Mouse (Mus musculus) ES-E14 (cell line): ENCODE measurements around the gene Wnt2b. TPM values are rescaled to one million over a fixed set of nuclear protein-coding genes. Genes with fewer than 3 reads are reported as not detected.

Source experiments
- DNase-seq: peaks from one replicate; pipeline ENCODE4 v3.0.0-alpha.2; 2013; ENCODE audit warnings: low read depth, low spot score
- H3K27ac ChIP-seq: 2 replicates; pipeline ENCODE4 v1.5.1; 2012; ENCODE audit warnings: low read depth, mild to moderate bottlenecking, low read length, moderate library complexity, mixed read lengths; ENCODE audit not compliant: poor library complexity, insufficient read depth, severe bottlenecking
- H3K36me3 ChIP-seq: 2 replicates; pipeline ENCODE4 v1.6.1; 2012; ENCODE audit warnings: mild to moderate bottlenecking, low read length, moderate library complexity, mixed read lengths; ENCODE audit not compliant: control insufficient read depth, poor library complexity, insufficient read depth, severe bottlenecking
- H3K4me1 ChIP-seq, 2 experiments: fragments of 150-350 bp in 1 of 2; sonication (generic) in 1 of 2; 2 replicates each; pipeline ENCODE4 v1.6.1; 2012; ENCODE audit warnings: low read length in 2 of 2, mild to moderate bottlenecking in 1 of 2, mixed read lengths in 1 of 2; ENCODE audit not compliant: control insufficient read depth in 2 of 2, insufficient read depth in 2 of 2, poor library complexity in 1 of 2
- H3K4me3 ChIP-seq, 2 experiments: fragments of 150-350 bp in 1 of 2; sonication (generic) in 1 of 2; 2 replicates each; pipeline ENCODE4 v1.5.1; 2012; ENCODE audit warnings: low read length in 2 of 2, low read depth in 1 of 2, mild to moderate bottlenecking in 1 of 2, mixed read lengths in 1 of 2; ENCODE audit not compliant: insufficient read depth in 1 of 2, poor library complexity in 1 of 2, severe bottlenecking in 1 of 2
- H3K9ac ChIP-seq: 2 replicates; pipeline ENCODE4 v1.6.1; 2012; ENCODE audit warnings: low read depth, mild to moderate bottlenecking, low read length, mixed read lengths; ENCODE audit not compliant: poor library complexity, insufficient read depth, severe bottlenecking
- H3K9me3 ChIP-seq: fragments of 150-350 bp; sonication (generic); 2 replicates; pipeline ENCODE4 v1.6.1; 2012; ENCODE audit warnings: low read depth, mild to moderate bottlenecking, low read length; ENCODE audit not compliant: control insufficient read depth, insufficient read depth
- CHD2 ChIP-seq: IDR thresholded peaks from 2 replicates; pipeline ENCODE4 v1.6.1; 2014; ENCODE audit warnings: mild to moderate bottlenecking, low read depth, low read length, inconsistent platforms
- HCFC1 ChIP-seq: IDR thresholded peaks from 2 replicates; pipeline ENCODE4 v1.6.1; 2012; ENCODE audit warnings: low read length, inconsistent platforms, borderline replicate concordance; ENCODE audit not compliant: insufficient read depth
- MAFK ChIP-seq: IDR thresholded peaks from 2 replicates; pipeline ENCODE4 v1.6.1; 2014; ENCODE audit warnings: mild to moderate bottlenecking, low read depth, low read length, inconsistent platforms; ENCODE audit not compliant: insufficient read depth
- ZC3H11A ChIP-seq: IDR thresholded peaks from 2 replicates; pipeline ENCODE4 v1.6.1; 2012; ENCODE audit warnings: low read depth, mild to moderate bottlenecking, inconsistent platforms, low read length, borderline replicate concordance
- ZNF384 ChIP-seq: IDR thresholded peaks from 2 replicates; pipeline ENCODE4 v1.6.1; 2012; ENCODE audit warnings: low read depth, low read length, inconsistent platforms
- in situ Hi-C, 2 experiments: fragments of 600-800 bp; cut with MboI; formaldehyde crosslinking; loops; one replicate each; pipeline ENCODE4 v1.15.1; 2025; ENCODE audit warnings: low sequenced_read_pairs in 2 of 2, inconsistent platforms in 1 of 2; ENCODE audit not compliant: unreplicated experiment in 2 of 2
- total RNA-seq: library from RNA; depleted of rRNA; stranded (reverse); fragments of 300-350 nt; gene quantifications from 2 replicates; pipeline ENCODE4 v1.2.3, GENCODE M21; 2012

Gene Wnt2b
- total RNA-seq, 1 experiment = 1.1 TPM

GRCm38 (mm10) chr3:104965991-104966554 lies 4.4 kb upstream of the Wnt2b start:
- Histone ChIP-seq H3K27ac (no peak overlapping the region), H3K9me3 (no peaks in the 10 kb centered on the region), H3K4me1 (peaks cover 0 to 6% of the 10 kb centered on the region in 2 experiments; a peak in 1 of 4 replicates), H3K36me3 (no peaks in the 10 kb centered on the region), H3K4me3 (no peak overlapping the region), H3K9ac (no peak overlapping the region)
- no peak for TF ChIP-seq ZC3H11A
- TF ChIP-seq CHD2 = no peak
- no peak for TF ChIP-seq ZNF384
- no peak for TF ChIP-seq MAFK
- no peak for TF ChIP-seq HCFC1
- in situ Hi-C loops = no loop called here
- no peak for DNase-seq

- H3K9me3 ChIP-seq = no peaks in the 10 kb centered on the region
- no peak overlapping the region for H3K9ac ChIP-seq
- no peaks in the 10 kb centered on the region for H3K36me3 ChIP-seq
- in situ Hi-C loops = no loop called here
- no peak for TF ChIP-seq MAFK
- TF ChIP-seq ZC3H11A = no peak
- TF ChIP-seq HCFC1 = no peak
- TF ChIP-seq ZNF384 = no peak
- TF ChIP-seq CHD2 = no peak
- H3K27ac ChIP-seq = no peak overlapping the region
- no peak overlapping the region for H3K4me3 ChIP-seq
- DNase-seq = no peak
- H3K4me1 ChIP-seq = peaks cover 0 to 6% of the 10 kb centered on the region in 2 experiments; a peak in 1 of 4 replicates
These were observed 3.5 kb upstream of the Wnt2b start for GRCm38 (mm10) chr3:104965070-104965855.

GRCm38 (mm10) chr3:104963331-104964276 lies 1.9 kb upstream of the Wnt2b start:
- H3K36me3 ChIP-seq = no peaks in the 10 kb centered on the region
- no peak for DNase-seq
- peaks cover 0 to 6% of the 10 kb centered on the region in 2 experiments; a peak in 1 of 4 replicates for H3K4me1 ChIP-seq
- no peak for TF ChIP-seq CHD2
- TF ChIP-seq ZC3H11A = no peak
- no peak for TF ChIP-seq HCFC1
- no peak for TF ChIP-seq ZNF384
- no peak for TF ChIP-seq MAFK
- no peak overlapping the region for H3K4me3 ChIP-seq
- no peak overlapping the region for H3K9ac ChIP-seq
- H3K27ac ChIP-seq = no peak overlapping the region
- in situ Hi-C loops = no loop called here
- H3K9me3 ChIP-seq = no peaks in the 10 kb centered on the region

GRCm38 (mm10) chr3:104962866-104963265 lies 1.1 kb upstream of the Wnt2b start:
- Histone ChIP-seq H3K4me1 (peaks cover 0 to 6% of the 10 kb centered on the region in 2 experiments; a peak in 1 of 4 replicates), H3K27ac (no peak overlapping the region), H3K4me3 (no peak overlapping the region), H3K36me3 (no peaks in the 10 kb centered on the region), H3K9ac (no peak overlapping the region), H3K9me3 (no peaks in the 10 kb centered on the region)
- in situ Hi-C loops = no loop called here
- DNase-seq = no peak
- TF ChIP-seq ZC3H11A (no peak), CHD2 (no peak), MAFK (no peak), HCFC1 (no peak)
